Mouse (Mus musculus): ENCODE data around the gene 4931408C20Rik. TPM values are rescaled to one million over a fixed set of nuclear protein-coding genes. Genes with fewer than 3 reads are reported as not detected.

Gene 4931408C20Rik
- 0.03 and 0.05 TPM in 2 replicates for polyA plus RNA-seq (2012; rRNA removed)

DNA sequence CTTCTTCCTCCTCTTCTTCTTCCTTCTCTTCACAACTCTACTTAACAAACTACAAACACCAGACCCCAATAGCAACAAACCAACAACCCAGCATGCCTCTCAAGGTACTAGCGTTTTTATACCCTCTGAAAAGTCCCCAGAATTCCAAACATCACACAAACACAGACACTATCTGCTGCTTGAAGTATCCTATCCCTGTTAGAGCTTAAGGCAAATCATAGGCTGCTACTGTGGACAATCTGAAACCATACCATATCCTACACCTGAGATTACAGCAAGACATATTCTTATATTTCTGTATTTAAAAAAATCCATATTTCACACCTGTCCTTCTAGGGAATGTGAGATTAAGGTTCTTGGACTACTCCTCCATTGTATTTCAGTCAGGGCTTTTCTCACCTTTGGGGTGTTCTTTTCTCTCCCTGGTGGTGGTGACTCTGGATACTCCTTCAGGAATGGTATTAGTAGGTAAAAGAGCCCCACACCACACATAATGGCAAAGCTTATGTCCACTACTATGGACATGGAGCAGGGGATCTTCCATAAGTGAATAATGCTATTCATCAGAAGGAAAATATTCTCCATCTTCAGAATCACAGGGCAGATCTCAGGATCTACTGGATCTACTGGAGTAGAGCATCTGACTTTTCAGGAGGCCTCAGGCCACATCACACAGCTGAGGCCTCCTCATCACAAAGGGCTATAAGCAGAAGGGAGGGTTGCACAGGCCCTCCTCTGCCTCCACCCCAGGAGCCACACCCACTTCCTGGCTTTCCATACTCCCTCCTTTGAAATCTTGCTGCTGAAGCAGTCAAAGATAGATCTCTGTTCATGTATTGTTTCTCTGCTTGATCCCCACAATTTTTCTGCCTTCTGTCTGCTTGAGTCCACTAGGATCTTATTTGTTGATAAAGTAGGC is at the start of gene 4931408C20Rik:
TSS of gene 4931408C20Rik (minus strand) at position 619 of the 919 bp plus-strand sequence.
- whole genome bisulfite sequencing, result 50% methylated on average over 1 of the region's 1 CpGs
- TF ChIP-seq CTCF (IDR thresholded peaks at IDR 0.05; ENCODE audit: borderline replicate concordance, control insufficient read depth, extremely low read depth, insufficient read depth, low read length, poor library complexity), result peak; percentile 24; the same call in 1 of the 2 replicates
- TF ChIP-seq POLR2A (IDR thresholded peaks at IDR 0.05; ENCODE audit: control insufficient read depth, extremely low read depth, insufficient read depth, low read length, poor library complexity), result no peak
- H3K27ac ChIP-seq (ENCODE audit: control insufficient read depth, insufficient read depth, low read length), result no peak within 1 kb of the TSS
- peak; percentile 14 for DNase-seq
- no peak within 1 kb of the TSS for H3K4me3 ChIP-seq (ENCODE audit: control insufficient read depth, insufficient read depth, low read length)
- no peaks in the 10 kb centered on the region for H3K27me3 ChIP-seq (ENCODE audit: control insufficient read depth, insufficient read depth, low read length)
- H3K36me3 ChIP-seq (ENCODE audit: control insufficient read depth, insufficient read depth, low read length), result no peaks in the 10 kb centered on the region
- no peaks in the 10 kb centered on the region for H3K4me1 ChIP-seq (replicated peaks; ENCODE audit: control insufficient read depth, insufficient read depth, low read length)

- no peaks in the 10 kb centered on the region for H3K27me3 ChIP-seq (ENCODE audit: control insufficient read depth, insufficient read depth, low read length)
- H3K27ac ChIP-seq (ENCODE audit: control insufficient read depth, insufficient read depth, low read length), result no peak overlapping the region
- H3K36me3 ChIP-seq (ENCODE audit: control insufficient read depth, insufficient read depth, low read length), result no peaks in the 10 kb centered on the region
- H3K4me3 ChIP-seq (ENCODE audit: control insufficient read depth, insufficient read depth, low read length), result no peak overlapping the region
- H3K4me1 ChIP-seq (replicated peaks; ENCODE audit: control insufficient read depth, insufficient read depth, low read length), result no peaks in the 10 kb centered on the region
- WGBS, result 75% methylated on average over 1 of the region's 1 CpGs
- no peak for DNase-seq
- TF ChIP-seq CTCF (IDR thresholded peaks at IDR 0.05; ENCODE audit: borderline replicate concordance, control insufficient read depth, extremely low read depth, insufficient read depth, low read length, poor library complexity), result no peak
- no peak for TF ChIP-seq POLR2A (IDR thresholded peaks at IDR 0.05; ENCODE audit: control insufficient read depth, extremely low read depth, insufficient read depth, low read length, poor library complexity)
Observed at GRCm38 (mm10) chr1:26687926-26688325, 666 bp upstream of the 4931408C20Rik start.

DNA sequence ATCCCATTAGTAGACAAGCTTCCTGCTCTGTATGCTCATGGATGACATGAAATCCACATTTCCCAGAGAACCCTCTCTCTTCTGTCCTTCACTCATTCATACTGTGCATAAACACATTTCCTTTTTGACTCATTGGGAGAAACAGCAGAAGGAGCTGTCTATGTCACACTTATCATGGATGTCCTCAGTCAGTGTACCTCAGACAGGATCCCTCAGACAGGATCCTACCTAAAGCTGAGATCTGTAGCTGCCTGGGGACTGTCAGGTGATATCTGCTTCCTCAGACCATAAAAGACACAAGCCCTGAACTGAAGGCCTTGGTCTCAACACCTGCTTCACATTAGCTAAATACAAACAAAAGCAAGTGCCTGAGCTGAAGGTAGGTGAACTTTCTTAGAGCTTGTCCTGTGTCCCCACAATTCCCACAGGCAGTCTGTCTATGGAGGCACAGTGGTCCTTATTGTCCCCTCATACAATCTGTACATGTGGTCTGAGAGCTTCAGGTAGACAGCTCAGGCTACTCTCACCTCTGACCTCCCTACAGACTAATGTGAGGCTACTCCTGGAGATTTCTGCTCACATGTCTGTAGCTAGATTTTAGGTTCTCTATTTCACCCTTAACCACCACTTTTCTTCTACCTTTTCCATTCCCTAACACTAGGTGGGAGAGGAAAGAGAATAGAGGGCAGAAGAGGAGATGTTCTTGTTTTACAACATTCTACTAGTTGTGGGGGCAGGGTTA is 1.1 kb downstream of the 4931408C20Rik start:
- Histone ChIP-seq H3K36me3 (ENCODE audit: control insufficient read depth, insufficient read depth, low read length) (no peaks in the 10 kb centered on the region), H3K27ac (ENCODE audit: control insufficient read depth, insufficient read depth, low read length) (no peak overlapping the region), H3K4me1 (replicated peaks; ENCODE audit: control insufficient read depth, insufficient read depth, low read length) (no peaks in the 10 kb centered on the region), H3K4me3 (ENCODE audit: control insufficient read depth, insufficient read depth, low read length) (no peak overlapping the region), H3K27me3 (ENCODE audit: control insufficient read depth, insufficient read depth, low read length) (no peaks in the 10 kb centered on the region)
- no peak for DNase-seq
- no peak for TF ChIP-seq POLR2A (IDR thresholded peaks at IDR 0.05; ENCODE audit: control insufficient read depth, extremely low read depth, insufficient read depth, low read length, poor library complexity)
- no peak for TF ChIP-seq CTCF (IDR thresholded peaks at IDR 0.05; ENCODE audit: borderline replicate concordance, control insufficient read depth, extremely low read depth, insufficient read depth, low read length, poor library complexity)

- Histone ChIP-seq H3K36me3 (ENCODE audit: control insufficient read depth, insufficient read depth, low read length) (no peaks in the 10 kb centered on the region), H3K4me3 (ENCODE audit: control insufficient read depth, insufficient read depth, low read length) (no peak overlapping the region), H3K27me3 (ENCODE audit: control insufficient read depth, insufficient read depth, low read length) (no peaks in the 10 kb centered on the region), H3K4me1 (replicated peaks; ENCODE audit: control insufficient read depth, insufficient read depth, low read length) (no peaks in the 10 kb centered on the region), H3K27ac (ENCODE audit: control insufficient read depth, insufficient read depth, low read length) (no peak overlapping the region)
- TF ChIP-seq POLR2A (IDR thresholded peaks at IDR 0.05; ENCODE audit: control insufficient read depth, extremely low read depth, insufficient read depth, low read length, poor library complexity), result no peak
- 35% methylated on average over 3 of the region's 3 CpGs for WGBS
- DNase-seq, result no peak
Observed at GRCm38 (mm10) chr1:26685383-26685782, 1.9 kb downstream of the 4931408C20Rik start.

GRCm38 (mm10) chr1:26649704-26650388 is 37.4 kb downstream of the 4931408C20Rik start:
- no peak for DNase-seq
- Histone ChIP-seq H3K4me3 (ENCODE audit: control insufficient read depth, insufficient read depth, low read length) (no peak overlapping the region), H3K4me1 (replicated peaks; ENCODE audit: control insufficient read depth, insufficient read depth, low read length) (no peaks in the 10 kb centered on the region), H3K36me3 (ENCODE audit: control insufficient read depth, insufficient read depth, low read length) (no peaks in the 10 kb centered on the region), H3K27ac (ENCODE audit: control insufficient read depth, insufficient read depth, low read length) (no peak overlapping the region), H3K27me3 (ENCODE audit: control insufficient read depth, insufficient read depth, low read length) (no peaks in the 10 kb centered on the region)
- TF ChIP-seq POLR2A (IDR thresholded peaks at IDR 0.05; ENCODE audit: control insufficient read depth, extremely low read depth, insufficient read depth, low read length, poor library complexity) (no peak), CTCF (IDR thresholded peaks at IDR 0.05; ENCODE audit: borderline replicate concordance, control insufficient read depth, extremely low read depth, insufficient read depth, low read length, poor library complexity) (no peak)
- 76% methylated on average over 1 of the region's 1 CpGs for WGBS

- H3K27me3 ChIP-seq (ENCODE audit: control insufficient read depth, insufficient read depth, low read length), result no peaks in the 10 kb centered on the region
- H3K4me1 ChIP-seq (replicated peaks; ENCODE audit: control insufficient read depth, insufficient read depth, low read length), result no peaks in the 10 kb centered on the region
- DNase-seq, result no peak
- H3K27ac ChIP-seq (ENCODE audit: control insufficient read depth, insufficient read depth, low read length), result no peak overlapping the region
- no peak for TF ChIP-seq POLR2A (IDR thresholded peaks at IDR 0.05; ENCODE audit: control insufficient read depth, extremely low read depth, insufficient read depth, low read length, poor library complexity)
- TF ChIP-seq CTCF (IDR thresholded peaks at IDR 0.05; ENCODE audit: borderline replicate concordance, control insufficient read depth, extremely low read depth, insufficient read depth, low read length, poor library complexity), result no peak
- H3K4me3 ChIP-seq (ENCODE audit: control insufficient read depth, insufficient read depth, low read length), result no peak overlapping the region
- WGBS, result 89% methylated on average over 5 of the region's 5 CpGs
- H3K36me3 ChIP-seq (ENCODE audit: control insufficient read depth, insufficient read depth, low read length), result no peaks in the 10 kb centered on the region
Observed at GRCm38 (mm10) chr1:26636051-26636450, 51.2 kb downstream of the 4931408C20Rik start.
